Mouse (Mus musculus) hindbrain, embryonic 15.5 days (tissue): ENCODE data around the gene Sept3. TPM values are rescaled to one million over a fixed set of nuclear protein-coding genes. Genes with fewer than 3 reads are reported as not detected.

Source experiments
- ATAC-seq: fragments of 200-750 bp; cut with Nextera tagmentation; 2 replicates; pipeline ENCODE4 v1.8.0; 2017; ENCODE audit warnings: low read depth, moderate number of reproducible peaks, moderate TSS enrichment; ENCODE audit not compliant: low FRiP score
- H3K27ac ChIP-seq: fragments of 300-500 bp; sonication (generic); replicated peaks from 2 replicates; pipeline ENCODE4 v1.5.1; 2015; ENCODE audit warnings: mild to moderate bottlenecking, inconsistent platforms
- H3K27me3 ChIP-seq: fragments of 300-500 bp; sonication (generic); 2 replicates; pipeline ENCODE4 v1.6.1; 2015; ENCODE audit warnings: control low read depth, inconsistent platforms
- H3K36me3 ChIP-seq: fragments of 300-500 bp; sonication (generic); 2 replicates; pipeline ENCODE4 v1.6.1; 2015; ENCODE audit warnings: control low read depth, inconsistent platforms
- H3K4me1 ChIP-seq: fragments of 300-500 bp; sonication (generic); replicated peaks from 2 replicates; pipeline ENCODE4 v1.6.1; 2015; ENCODE audit warnings: control low read depth, inconsistent platforms
- H3K4me2 ChIP-seq: fragments of 300-500 bp; sonication (generic); 2 replicates; pipeline ENCODE4 v1.6.1; 2015; ENCODE audit warnings: moderate library complexity, mild to moderate bottlenecking, inconsistent platforms
- H3K4me3 ChIP-seq: fragments of 300-500 bp; sonication (generic); 2 replicates; pipeline ENCODE4 v1.5.1; 2015; ENCODE audit warnings: mild to moderate bottlenecking, inconsistent platforms
- H3K9ac ChIP-seq: fragments of 300-500 bp; sonication (generic); 2 replicates; pipeline ENCODE4 v1.6.1; 2015; ENCODE audit warnings: inconsistent platforms
- H3K9me3 ChIP-seq: fragments of 300-500 bp; sonication (generic); 2 replicates; pipeline ENCODE4 v1.6.1; 2016; ENCODE audit warnings: control low read depth, inconsistent platforms
- WGBS: fragments of 180-500 bp; shearing (Covaris S2); methylation state at CpG from one replicate; pipeline ENCODE4 v1.1.7; 2015; 5-methylcytosine and 5-hydroxymethylcytosine counted together
- polyA plus RNA-seq: library from polyadenylated mRNA; unstranded; fragments of >200 nt; fragmentation: Nextera tagmentation; extraction: Ambion mirVana; gene quantifications from 2 replicates; pipeline ENCODE4 v1.2.1, GENCODE M21; 2015

Gene Sept3
- polyA plus RNA-seq, 1 experiment from 2014 or later = 408 TPM

DNA sequence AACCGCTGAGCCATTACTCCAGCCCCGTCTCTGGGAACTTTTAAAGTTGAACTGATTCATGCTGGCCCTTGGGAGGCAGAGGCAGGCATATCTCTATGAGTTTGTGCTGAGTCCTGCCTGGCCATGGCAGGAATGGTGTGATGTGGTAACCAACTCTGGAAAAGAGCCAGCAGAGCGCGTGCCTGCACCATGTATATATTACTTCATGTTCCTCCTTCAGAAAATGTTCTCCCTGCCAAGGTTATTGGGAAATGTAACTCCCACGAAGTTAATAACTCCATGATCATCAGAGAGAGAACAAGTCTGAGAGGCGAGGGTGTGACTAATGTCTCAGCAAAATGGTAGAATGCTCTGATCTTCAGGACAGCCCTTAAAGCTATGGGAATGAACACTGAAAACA lies 43.1 kb downstream of the Sept3 start:
- H3K9me3 ChIP-seq = no peaks in the 10 kb centered on the region
- H3K4me1 ChIP-seq = no peaks in the 10 kb centered on the region
- H3K36me3 ChIP-seq = no peaks in the 10 kb centered on the region
- no peak overlapping the region for H3K9ac ChIP-seq
- no peak overlapping the region for H3K4me2 ChIP-seq
- no peak overlapping the region for H3K4me3 ChIP-seq
- no peaks in the 10 kb centered on the region for H3K27me3 ChIP-seq
- 85% methylated on average over 6 of the region's 6 CpGs for WGBS
- no peak for ATAC-seq
- H3K27ac ChIP-seq = no peak overlapping the region

DNA sequence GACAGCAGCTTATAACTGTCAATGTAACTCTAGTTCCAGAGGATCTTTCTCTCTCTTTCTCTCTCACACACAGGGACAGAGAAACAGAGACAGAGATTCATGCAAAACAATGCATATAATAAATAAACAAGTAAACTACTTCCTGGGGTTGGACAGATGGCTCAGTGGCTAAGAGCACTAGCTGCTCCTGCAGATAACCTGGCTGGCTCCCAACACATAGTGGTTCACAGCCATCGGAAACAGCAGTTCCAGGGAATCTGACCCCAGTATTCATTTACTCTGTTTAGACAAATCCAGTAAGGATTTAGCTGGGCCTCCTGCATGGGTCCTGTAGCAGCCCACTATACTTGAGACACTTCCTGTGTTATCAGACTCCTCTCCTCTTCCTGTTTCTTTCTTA lies 44.9 kb downstream of the Sept3 start:
- H3K4me2 ChIP-seq = no peak overlapping the region
- no peaks in the 10 kb centered on the region for H3K9me3 ChIP-seq
- no peaks in the 10 kb centered on the region for H3K27me3 ChIP-seq
- no peak overlapping the region for H3K27ac ChIP-seq
- no peak for ATAC-seq
- no peak overlapping the region for H3K9ac ChIP-seq
- 56% methylated on average over 1 of the region's 1 CpGs for WGBS
- H3K36me3 ChIP-seq = no peaks in the 10 kb centered on the region
- no peaks in the 10 kb centered on the region for H3K4me1 ChIP-seq
- H3K4me3 ChIP-seq = no peak overlapping the region

DNA sequence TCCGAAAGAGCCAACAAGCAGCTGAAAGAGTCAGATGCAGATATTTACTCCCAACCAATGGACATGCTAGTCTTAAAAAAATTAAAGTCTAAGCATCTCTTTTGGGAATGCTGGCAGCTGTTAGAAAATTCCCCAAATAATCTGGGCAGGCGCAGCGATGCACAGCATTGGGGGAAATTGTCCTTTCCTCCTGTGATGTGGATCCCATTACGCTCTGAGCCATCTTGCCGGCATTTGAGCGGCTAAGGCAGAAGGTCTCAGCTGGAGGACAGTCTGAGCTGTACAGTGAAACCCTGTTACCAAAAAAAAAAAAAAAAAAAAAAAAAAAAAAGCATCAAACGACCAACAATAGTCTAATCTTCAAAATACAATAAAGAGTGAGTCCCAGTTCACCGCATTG lies 47.5 kb downstream of the Sept3 start:
- Histone ChIP-seq H3K27ac (no peak overlapping the region), H3K9me3 (no peaks in the 10 kb centered on the region), H3K36me3 (no peaks in the 10 kb centered on the region), H3K4me1 (no peaks in the 10 kb centered on the region), H3K9ac (no peak overlapping the region), H3K27me3 (no peaks in the 10 kb centered on the region), H3K4me3 (no peak overlapping the region), H3K4me2 (no peak overlapping the region)
- 69% methylated on average over 8 of the region's 8 CpGs for WGBS
- ATAC-seq = no peak

DNA sequence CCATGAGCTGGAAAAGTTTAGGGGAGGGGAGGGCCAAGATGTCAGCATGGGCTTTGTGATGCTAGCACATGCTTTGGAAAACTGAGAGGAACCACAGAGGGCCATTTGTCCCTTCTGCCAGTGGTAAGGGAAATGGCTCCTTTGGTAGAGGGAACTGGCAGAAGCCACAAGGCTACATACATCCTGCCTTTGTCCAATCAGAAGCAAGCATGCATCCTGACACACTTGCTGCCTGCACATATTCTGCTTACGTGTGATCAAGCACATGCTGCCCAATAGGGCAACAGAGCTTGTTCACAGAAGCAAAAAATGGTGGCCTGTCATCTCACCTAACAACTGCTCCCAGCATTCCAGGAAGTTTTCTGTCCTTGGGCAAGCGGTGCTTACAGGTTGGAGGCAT lies 50.7 kb downstream of the Sept3 start:
- H3K9ac ChIP-seq = no peak overlapping the region
- ATAC-seq = no peak
- H3K4me1 ChIP-seq = no peaks in the 10 kb centered on the region
- no peaks in the 10 kb centered on the region for H3K27me3 ChIP-seq
- no peaks in the 10 kb centered on the region for H3K36me3 ChIP-seq
- WGBS = 81% methylated on average over 2 of the region's 2 CpGs
- no peaks in the 10 kb centered on the region for H3K9me3 ChIP-seq
- no peak overlapping the region for H3K27ac ChIP-seq
- no peak overlapping the region for H3K4me3 ChIP-seq
- H3K4me2 ChIP-seq = no peak overlapping the region

DNA sequence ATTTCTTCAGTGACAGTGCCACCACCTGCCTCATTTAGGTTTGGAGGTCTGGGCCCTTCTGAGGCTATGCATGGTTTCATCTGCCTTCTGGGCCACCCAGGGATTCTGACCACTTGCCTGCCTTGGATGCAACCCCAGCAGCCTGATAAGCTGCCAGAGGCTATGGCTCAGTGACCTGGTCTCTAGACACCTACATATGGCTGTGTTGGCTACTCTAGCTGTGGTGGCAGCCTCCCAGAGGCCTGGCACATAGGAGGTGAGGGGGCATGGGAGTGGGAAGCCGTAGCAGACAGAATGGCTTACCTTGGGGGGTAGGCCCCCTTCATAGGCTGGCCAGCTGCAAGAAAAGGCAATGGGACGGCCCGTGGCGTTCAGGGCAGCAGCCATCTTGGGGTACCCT lies 60.5 kb downstream of the Sept3 start:
- no peak for ATAC-seq
- H3K27ac ChIP-seq = no peak overlapping the region
- peaks cover 24% of the 10 kb centered on the region for H3K4me1 ChIP-seq
- no peak overlapping the region for H3K4me2 ChIP-seq
- peaks cover 5% of the 10 kb centered on the region; the same call in 1 of the 2 replicates for H3K27me3 ChIP-seq
- peaks cover 7% of the 10 kb centered on the region; the same call in 1 of the 2 replicates for H3K36me3 ChIP-seq
- 0 out of 2 replicates have a peak overlapping the region, but pooled peaks have one; percentile 18 for H3K9ac ChIP-seq
- no peaks in the 10 kb centered on the region for H3K9me3 ChIP-seq
- 91% methylated on average over 4 of the region's 4 CpGs for WGBS
- no peak overlapping the region for H3K4me3 ChIP-seq

DNA sequence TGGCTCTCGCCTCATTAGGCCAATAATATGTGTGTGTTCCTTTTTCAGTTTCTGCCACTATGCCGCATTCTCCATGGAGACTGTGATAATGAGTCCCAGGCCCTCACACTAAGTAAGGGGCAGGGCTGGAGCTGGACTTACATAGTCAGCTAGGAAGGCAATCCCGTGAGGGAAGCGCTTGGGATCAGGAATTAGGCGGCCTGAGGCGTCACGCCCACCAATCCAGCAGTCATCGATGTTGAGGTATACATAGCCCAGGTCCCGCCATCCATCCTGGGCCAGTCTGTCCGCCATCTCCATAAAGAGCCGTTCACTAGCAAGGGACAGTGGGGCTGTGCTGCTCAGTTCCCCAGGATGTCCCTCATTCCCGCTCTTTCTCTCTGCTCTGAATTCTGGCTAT lies 61.9 kb downstream of the Sept3 start:
- WGBS = 65% methylated on average over 12 of the region's 12 CpGs
- H3K27me3 ChIP-seq = peaks cover 14% of the 10 kb centered on the region
- no peaks in the 10 kb centered on the region for H3K9me3 ChIP-seq
- no peak overlapping the region for H3K4me3 ChIP-seq
- no peak overlapping the region for H3K9ac ChIP-seq
- H3K4me1 ChIP-seq = peaks cover 28% of the 10 kb centered on the region
- no peak for ATAC-seq
- no peak overlapping the region for H3K27ac ChIP-seq
- H3K4me2 ChIP-seq = no peak overlapping the region
- H3K36me3 ChIP-seq = peaks cover 7% of the 10 kb centered on the region; the same call in 1 of the 2 replicates

DNA sequence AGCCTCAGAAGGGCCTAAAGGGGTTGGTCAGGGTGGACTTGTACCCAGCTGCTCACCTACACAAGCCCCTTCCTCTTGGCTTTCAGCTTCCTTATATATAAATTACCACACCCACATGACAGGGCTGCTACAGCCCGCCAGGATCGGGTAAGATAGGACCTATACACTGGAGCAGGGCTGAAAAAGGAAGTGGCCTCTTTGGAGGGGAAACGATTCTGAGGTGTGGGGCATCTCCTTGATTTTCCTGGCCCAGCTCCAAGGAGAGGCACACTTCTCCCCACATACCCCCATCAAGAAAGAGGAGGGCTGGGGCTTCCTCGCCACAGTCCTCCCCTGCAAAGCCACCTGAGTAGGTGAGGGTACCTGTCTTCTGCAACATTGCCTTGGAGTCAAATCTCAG lies 63.2 kb downstream of the Sept3 start:
- Histone ChIP-seq H3K9me3 (no peaks in the 10 kb centered on the region), H3K4me2 (peak overlapping the region; percentile 76), H3K9ac (peak overlapping the region; percentile 63), H3K27ac (no peak overlapping the region), H3K36me3 (peaks cover 7% of the 10 kb centered on the region; the same call in 1 of the 2 replicates), H3K4me1 (peaks cover 28% of the 10 kb centered on the region), H3K27me3 (peaks cover 14% of the 10 kb centered on the region), H3K4me3 (peak overlapping the region; percentile 68)
- WGBS = 57% methylated on average over 4 of the region's 4 CpGs
- ATAC-seq = 0 out of 2 replicates have a peak, but pooled peaks have one; percentile 12

DNA sequence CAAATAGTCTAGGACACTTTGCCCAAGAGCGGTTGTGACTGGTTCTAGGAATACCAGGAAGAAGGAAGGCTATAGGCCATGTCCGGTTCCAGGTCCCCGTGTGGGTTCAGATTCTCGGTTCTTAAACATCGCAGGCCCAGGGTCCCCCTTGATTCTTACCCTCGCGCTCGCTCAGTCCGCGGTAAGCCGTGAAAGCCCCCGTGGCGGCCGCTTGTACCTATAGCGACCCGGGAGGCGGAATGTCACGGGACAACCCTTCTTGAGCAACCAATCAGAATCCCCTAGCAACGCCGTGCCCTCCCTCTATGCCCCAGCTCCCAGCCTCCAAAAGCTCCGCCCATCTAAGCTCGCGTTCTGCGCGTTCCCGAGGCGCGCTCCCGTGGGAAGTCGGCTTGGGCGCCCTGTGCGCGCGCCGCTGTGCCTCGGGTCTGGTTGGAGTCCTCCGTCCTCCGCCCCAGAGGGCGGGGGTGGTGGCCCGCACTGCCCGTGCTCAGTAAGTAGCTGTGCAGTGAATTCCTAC lies 64.0 kb downstream of the Sept3 start, which contains the start of the genes Naga, Pheta2 and Smdt1:
Gene Naga (minus strand): TSS at position 333 of the 520 bp plus-strand sequence.
Gene Pheta2 (plus strand): TSS at position 350 of the 520 bp plus-strand sequence.
Gene Smdt1 (plus strand): TSS at position 367 of the 520 bp plus-strand sequence.
- peak within 1 kb of the TSS; percentile 76 for H3K4me2 ChIP-seq
- peak within 1 kb of the TSS; percentile 63 for H3K9ac ChIP-seq
- H3K36me3 ChIP-seq = peaks cover 7% of the 10 kb centered on the region; the same call in 1 of the 2 replicates
- H3K4me3 ChIP-seq = peak within 1 kb of the TSS; percentile 68
- peak; percentile 90 for ATAC-seq
- under 1% methylated on average over 41 of the region's 41 CpGs for WGBS
- H3K27ac ChIP-seq = peak within 1 kb of the TSS; percentile 63; the same call in 1 of the 2 replicates
- peaks cover 28% of the 10 kb centered on the region for H3K4me1 ChIP-seq
- H3K27me3 ChIP-seq = peaks cover 14% of the 10 kb centered on the region
- H3K9me3 ChIP-seq = no peaks in the 10 kb centered on the region

DNA sequence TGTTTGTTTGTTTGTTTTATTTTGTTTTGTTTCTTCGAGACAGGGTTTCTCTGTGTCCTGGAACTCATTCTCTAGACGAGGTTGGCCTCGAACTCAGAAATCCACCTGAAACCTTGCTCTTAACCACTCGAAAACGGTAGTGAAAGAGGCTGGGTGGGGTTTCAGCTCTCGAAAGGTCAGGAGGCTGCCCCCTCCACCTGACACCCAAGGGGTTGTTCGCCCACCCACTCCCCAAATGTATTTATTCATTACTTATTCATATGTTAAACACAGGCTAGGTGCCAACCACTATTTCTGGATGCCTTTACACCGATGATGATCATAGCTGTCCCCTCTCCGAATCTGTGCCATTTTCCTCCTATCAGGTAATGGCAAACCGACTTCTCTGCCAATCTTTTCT lies 64.5 kb downstream of the Sept3 start:
- peak overlapping the region; percentile 63 for H3K9ac ChIP-seq
- no peak for ATAC-seq
- WGBS = 59% methylated on average over 10 of the region's 10 CpGs
- peak overlapping the region; percentile 76 for H3K4me2 ChIP-seq
- H3K4me3 ChIP-seq = peak overlapping the region; percentile 68
- H3K27ac ChIP-seq = 0 out of 2 replicates have a peak overlapping the region, but pooled peaks have one; percentile 63
- peaks cover 28% of the 10 kb centered on the region for H3K4me1 ChIP-seq
- peaks cover 6% of the 10 kb centered on the region; the same call in 1 of the 2 replicates for H3K36me3 ChIP-seq
- no peaks in the 10 kb centered on the region for H3K9me3 ChIP-seq
- H3K27me3 ChIP-seq = peaks cover 14% of the 10 kb centered on the region

DNA sequence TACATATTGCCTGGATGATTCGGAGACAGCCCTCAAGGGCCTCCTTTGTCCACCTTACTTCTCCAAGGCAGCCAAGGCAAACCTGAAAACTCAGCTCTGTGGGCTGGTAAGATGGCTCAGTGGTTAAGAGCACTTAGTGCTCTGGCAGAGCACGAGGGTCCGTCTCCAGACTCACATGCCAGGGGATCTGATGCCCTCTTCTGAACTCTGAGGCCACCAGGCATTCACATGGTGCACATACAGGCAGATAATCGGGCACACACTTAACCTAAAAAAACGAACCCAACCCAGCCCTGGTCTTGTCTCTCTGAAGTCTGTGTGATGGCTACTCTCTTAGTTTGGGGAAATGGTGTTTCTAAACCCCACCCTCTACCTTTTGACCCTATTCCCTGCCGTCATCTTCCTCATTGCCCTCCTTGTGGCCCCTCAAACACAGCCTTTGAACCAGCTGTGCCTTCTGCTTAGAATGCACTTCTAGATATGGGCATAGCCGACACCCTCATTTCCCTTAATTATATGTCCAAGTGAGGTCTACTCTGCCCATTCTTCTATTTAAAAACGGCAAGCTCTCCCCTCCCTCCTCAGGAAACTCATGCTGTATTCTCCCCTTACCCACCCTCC lies 65.1 kb downstream of the Sept3 start:
- Histone ChIP-seq H3K9ac (no peak overlapping the region), H3K4me2 (no peak overlapping the region), H3K9me3 (no peaks in the 10 kb centered on the region), H3K36me3 (peaks cover 4% of the 10 kb centered on the region; the same call in 1 of the 2 replicates), H3K4me1 (peaks cover 28% of the 10 kb centered on the region), H3K4me3 (no peak overlapping the region), H3K27ac (no peak overlapping the region), H3K27me3 (peaks cover 14% of the 10 kb centered on the region)
- no peak for ATAC-seq
- WGBS = 75% methylated on average over 8 of the region's 8 CpGs

DNA sequence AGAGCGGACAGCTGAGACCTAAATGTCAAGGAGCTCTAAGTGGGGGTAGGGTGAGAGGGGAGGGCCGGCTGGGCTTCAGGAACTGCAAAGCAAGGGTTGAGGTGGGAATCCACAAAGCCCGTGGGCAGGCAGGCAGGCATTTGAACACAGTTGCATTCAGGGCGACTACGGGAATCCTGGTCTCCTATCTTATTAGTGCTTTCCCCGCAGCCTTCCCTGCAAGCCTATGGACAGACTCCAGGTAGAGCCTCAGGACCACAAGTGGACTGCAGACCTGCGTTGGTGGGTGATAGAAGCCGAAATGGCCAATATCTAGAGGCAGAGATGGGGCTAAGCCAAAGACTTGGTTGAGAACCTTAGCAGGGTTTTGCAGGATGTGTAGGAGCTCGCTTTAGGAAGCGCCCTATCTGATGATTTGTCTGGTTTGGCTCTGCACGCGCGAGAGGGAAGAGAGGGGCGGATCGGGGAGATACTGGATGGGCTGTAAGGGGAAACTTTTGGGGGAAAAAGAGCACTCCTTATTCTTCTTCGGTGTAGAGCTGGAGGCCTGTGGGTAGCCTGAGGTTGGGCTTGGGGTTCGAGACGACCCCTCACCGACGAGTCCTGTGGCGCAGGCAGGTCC lies 65.8 kb downstream of the Sept3 start:
- H3K4me2 ChIP-seq = peak overlapping the region; percentile 54
- peak overlapping the region; percentile 26 for H3K4me3 ChIP-seq
- no peak overlapping the region for H3K27ac ChIP-seq
- H3K36me3 ChIP-seq = no peaks in the 10 kb centered on the region
- WGBS = 44% methylated on average over 21 of the region's 21 CpGs
- ATAC-seq = no peak
- peaks cover 14% of the 10 kb centered on the region for H3K27me3 ChIP-seq
- H3K9ac ChIP-seq = 0 out of 2 replicates have a peak overlapping the region, but pooled peaks have one; percentile 23
- peaks cover 28% of the 10 kb centered on the region for H3K4me1 ChIP-seq
- H3K9me3 ChIP-seq = no peaks in the 10 kb centered on the region

DNA sequence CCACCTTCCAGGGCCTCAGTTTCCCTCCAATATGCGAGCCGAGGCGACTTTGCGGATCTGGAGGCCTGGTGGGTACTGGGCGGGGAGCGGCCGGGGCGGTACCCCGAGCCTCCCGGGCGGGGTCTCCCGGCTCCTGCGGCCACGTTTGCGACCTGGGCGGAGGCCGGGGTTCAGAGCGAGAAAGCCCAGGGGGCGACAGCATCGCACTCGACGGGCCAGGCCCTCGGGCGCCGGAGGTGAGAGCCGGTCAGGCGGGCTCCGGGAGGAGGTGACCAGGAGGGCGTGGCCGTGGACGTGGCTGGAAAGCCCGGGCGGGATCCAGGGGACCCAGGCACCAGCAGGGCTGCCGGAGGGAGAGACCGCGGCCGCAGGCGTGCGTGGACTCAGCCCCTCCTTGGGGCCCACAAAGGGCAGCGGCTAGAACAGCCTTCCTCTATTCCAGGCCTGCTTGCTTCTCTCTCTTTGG lies 66.4 kb downstream of the Sept3 start:
- Histone ChIP-seq H3K4me1 (peaks cover 28% of the 10 kb centered on the region), H3K27ac (no peak overlapping the region), H3K27me3 (peaks cover 14% of the 10 kb centered on the region), H3K4me3 (peak overlapping the region; percentile 26), H3K9ac (peak overlapping the region; percentile 23; the same call in 1 of the 2 replicates), H3K9me3 (no peaks in the 10 kb centered on the region), H3K4me2 (peak overlapping the region; percentile 54), H3K36me3 (no peaks in the 10 kb centered on the region)
- ATAC-seq = no peak
- WGBS = 3% methylated on average over 39 of the region's 40 CpGs
